ENCODE assay signal across 8 mouse cellular contexts in the genomic region with DNA sequence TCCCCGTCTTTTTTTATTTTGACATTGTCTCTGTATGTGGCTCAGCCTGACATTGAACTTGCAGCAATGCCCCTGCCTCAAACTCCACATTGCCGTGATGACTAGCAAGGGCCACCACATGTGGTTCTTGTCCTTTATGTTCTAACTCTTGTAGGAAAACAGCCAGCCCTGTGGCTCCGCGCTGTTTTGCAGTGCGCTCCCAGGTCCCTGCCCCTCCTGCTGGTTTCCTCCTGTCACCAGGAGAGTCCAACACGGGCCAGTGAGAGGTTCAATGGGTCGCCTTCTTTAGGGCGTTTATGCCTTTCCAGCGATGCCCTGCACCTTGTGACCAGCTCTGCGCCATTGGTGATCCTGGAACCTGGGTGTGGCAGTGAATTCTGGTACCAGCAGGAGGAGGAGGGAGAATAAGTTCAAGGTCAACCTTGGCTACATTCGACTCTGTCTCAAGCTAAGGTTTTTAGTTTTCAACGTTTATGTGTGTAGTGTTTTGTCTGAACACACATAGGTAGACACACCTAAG. TPM values are rescaled to one million over a fixed set of nuclear protein-coding genes. Genes with fewer than 3 reads are reported as not detected.
DNase-seq lines count a peak whose midpoint lies in the region; ATAC-seq and TF ChIP-seq lines count a peak whose summit lies in the region.

No protein-coding gene starts in this region.

- H3K9ac ChIP-seq in heart, embryonic 11.5 days (ENCODE audit: low read depth, low read length) = peak overlapping the region; percentile 54; the same call in 1 of the 2 replicates
- 0 out of 2 replicates have a peak overlapping the region, but pooled peaks have one; percentile 13 for H3K9ac ChIP-seq in ES-Bruce4 (ENCODE audit: low read depth, poor library complexity, severe bottlenecking)
- H3K9ac ChIP-seq in forebrain, embryonic 14.5 days (ENCODE audit: low read length) = peak overlapping the region; percentile 66
- peak overlapping the region; percentile 16; the same call in 1 of the 2 replicates for H3K9ac ChIP-seq in liver, embryonic 15.5 days

- peak; percentile 59; the same call in 1 of the 2 replicates for TF ChIP-seq EP300 in ES-Bruce4 (IDR thresholded peaks at IDR 0.05; ENCODE audit: insufficient read depth, low read depth, low read length)

- peak overlapping the region; percentile 50; the same call in 1 of the 2 replicates for H3K27ac ChIP-seq in heart, embryonic 11.5 days (ENCODE audit: low read depth, low read length)
- H3K27ac ChIP-seq in ES-Bruce4 (ENCODE audit: insufficient read depth, low read length) = peak overlapping the region; percentile 75
- H3K27ac ChIP-seq in forebrain, embryonic 14.5 days (ENCODE audit: low read depth, low read length) = peak overlapping the region; percentile 93
- H3K27ac ChIP-seq in liver, embryonic 15.5 days (replicated peaks) = peak overlapping the region; percentile 83

- no peaks in the 10 kb centered on the region for H3K36me3 ChIP-seq in heart, embryonic 11.5 days (ENCODE audit: control insufficient read depth, insufficient read depth, low read length)
- no peaks in the 10 kb centered on the region; the same call in 1 of the 2 replicates for H3K36me3 ChIP-seq in ES-Bruce4 (ENCODE audit: control insufficient read depth, insufficient read depth, low read length, poor library complexity, severe bottlenecking)
- H3K36me3 ChIP-seq in forebrain, embryonic 14.5 days (ENCODE audit: control insufficient read depth, insufficient read depth, low read length) = peaks cover 9% of the 10 kb centered on the region
- peaks cover 5% of the 10 kb centered on the region for H3K36me3 ChIP-seq in liver, embryonic 15.5 days (replicated peaks)

- H3K9me3 ChIP-seq in heart, embryonic 11.5 days (replicated peaks; ENCODE audit: control insufficient read depth, low read length) = no peaks in the 10 kb centered on the region
- H3K9me3 ChIP-seq in ES-Bruce4 (replicated peaks; ENCODE audit: control insufficient read depth, insufficient read depth, low read length, poor library complexity, severe bottlenecking) = no peaks in the 10 kb centered on the region
- no peaks in the 10 kb centered on the region for H3K9me3 ChIP-seq in forebrain, embryonic 14.5 days (replicated peaks; ENCODE audit: control insufficient read depth, low read length)
- H3K9me3 ChIP-seq in liver, embryonic 15.5 days (replicated peaks) = no peaks in the 10 kb centered on the region

- DNase-seq in heart, adult 8-10 months (ENCODE audit: low spot score) = no peak
- no peak for DNase-seq in forebrain, embryonic 14.5 days (ENCODE audit: low spot score)
- DNase-seq in frontal cortex, adult 2 months (ENCODE audit: extremely low spot score in 1 of 2, low spot score in 1 of 2) = no peak
- DNase-seq in right cerebral cortex, adult 2 months (ENCODE audit: low spot score in 2 of 2) = no peak

- 11% methylated on average over 12 of the region's 12 CpGs for WGBS in heart, embryonic 11.5 days (ENCODE audit: insufficient replicate concordance)
- 7% methylated on average over 12 of the region's 12 CpGs for WGBS in forebrain, embryonic 14.5 days
- 10% methylated on average over 12 of the region's 12 CpGs for WGBS in liver, embryonic 15.5 days (ENCODE audit: insufficient replicate concordance)

- peaks cover 34% of the 10 kb centered on the region for H3K27me3 ChIP-seq in heart, embryonic 11.5 days (ENCODE audit: control insufficient read depth, insufficient read depth, low read length)
- peaks cover 14% of the 10 kb centered on the region for H3K27me3 ChIP-seq in ES-Bruce4 (ENCODE audit: control insufficient read depth, insufficient read depth, low read length, poor library complexity, severe bottlenecking)
- no peaks in the 10 kb centered on the region for H3K27me3 ChIP-seq in forebrain, embryonic 14.5 days (replicated peaks; ENCODE audit: control insufficient read depth, insufficient read depth, low read length)
- H3K27me3 ChIP-seq in liver, embryonic 15.5 days = peaks cover 44% of the 10 kb centered on the region

- TF ChIP-seq POLR2A in ES-Bruce4 (IDR thresholded peaks at IDR 0.05; ENCODE audit: insufficient read depth, low read length) = no peak

- H3K4me3 ChIP-seq in heart, embryonic 11.5 days (ENCODE audit: low read depth, low read length) = peak overlapping the region; percentile 61
- peak overlapping the region; percentile 63 for H3K4me3 ChIP-seq in ES-Bruce4 (ENCODE audit: low read depth, low read length)
- peak overlapping the region; percentile 43 for H3K4me3 ChIP-seq in forebrain, embryonic 14.5 days (ENCODE audit: low read depth, low read length)
- peak overlapping the region; percentile 73 for H3K4me3 ChIP-seq in liver, embryonic 15.5 days (replicated peaks)

- peak overlapping the region; percentile 88 for H3K4me2 ChIP-seq in heart, embryonic 11.5 days
- H3K4me2 ChIP-seq in forebrain, embryonic 14.5 days (ENCODE audit: low read length) = peak overlapping the region; percentile 76
- H3K4me2 ChIP-seq in liver, embryonic 15.5 days = peak overlapping the region; percentile 82

- peaks cover 43% of the 10 kb centered on the region for H3K4me1 ChIP-seq in heart, embryonic 11.5 days (ENCODE audit: control insufficient read depth, insufficient read depth, low read length)
- H3K4me1 ChIP-seq in ES-Bruce4 (ENCODE audit: control insufficient read depth, insufficient read depth, low read length) = peaks cover 3% of the 10 kb centered on the region
- H3K4me1 ChIP-seq in forebrain, embryonic 14.5 days (ENCODE audit: control insufficient read depth, insufficient read depth, low read length) = peaks cover 33% of the 10 kb centered on the region
- H3K4me1 ChIP-seq in liver, embryonic 15.5 days (replicated peaks) = peaks cover 77% of the 10 kb centered on the region

- no peak for TF ChIP-seq CTCF in ES-Bruce4 (IDR thresholded peaks at IDR 0.05; ENCODE audit: low read depth, low read length)

- no peak for ATAC-seq in heart, embryonic 11.5 days (replicated peaks; ENCODE audit: insufficient number of reproducible peaks, low FRiP score, low TSS enrichment)
- peak; percentile 16 for ATAC-seq in forebrain, embryonic 14.5 days
- ATAC-seq in liver, embryonic 15.5 days (ENCODE audit: insufficient read depth) = 0 out of 2 replicates have a peak, but pooled peaks have one; percentile 6
- no peak for ATAC-seq in CD4-positive, CD25-positive, alpha-beta regulatory T cell, adult 4 months

RNA-seq across cellular contexts. Expression of gene Kcnn1, which starts 3.0 kb away (rescaled TPM):
- polyA plus RNA-seq in heart, embryonic 11.5 days (2014; fragmentation: Nextera tagmentation; extraction: Ambion mirVana) = 0.55 and 1.1 TPM in 2 replicates
- 10 to 100 TPM; 12.5 to 14.4 (median 13.2) TPM for total RNA-seq in heart, adult 8-10 months (2022)
- polyA plus RNA-seq in ES-Bruce4 (2011; ENCODE audit: insufficient read depth, insufficient read length, low read depth, missing spikeins) = 3.2 and 3.5 TPM in 2 replicates
- polyA plus RNA-seq in forebrain, embryonic 14.5 days (2014; fragmentation: Nextera tagmentation; extraction: Ambion mirVana) = 7.3 and 11.3 TPM in 2 replicates
- polyA plus RNA-seq in liver, embryonic 15.5 days (2015; fragmentation: Nextera tagmentation; extraction: Ambion mirVana) = 0.25 and 0.38 TPM in 2 replicates
- 25.2 and 27.9 TPM in 2 replicates for polyA plus RNA-seq in frontal cortex, adult 2 months (2012; rRNA removed)
- not detected for polyA plus RNA-seq in CD4-positive, CD25-positive, alpha-beta regulatory T cell, adult 4 months (2017; shearing (Covaris generic))

RNA-seq across cellular contexts. Expression of gene Ccdc124, which starts 7.7 kb away (rescaled TPM):
- polyA plus RNA-seq in heart, embryonic 11.5 days (2014; fragmentation: Nextera tagmentation; extraction: Ambion mirVana) = 102 and 109 TPM in 2 replicates
- 10 to 100 TPM; 37.9 to 47.4 (median 45.7) TPM for total RNA-seq in heart, adult 8-10 months (2022)
- 62.8 and 67.2 TPM in 2 replicates for polyA plus RNA-seq in ES-Bruce4 (2011; ENCODE audit: insufficient read depth, insufficient read length, low read depth, missing spikeins)
- 177 and 182 TPM in 2 replicates for polyA plus RNA-seq in forebrain, embryonic 14.5 days (2014; fragmentation: Nextera tagmentation; extraction: Ambion mirVana)
- polyA plus RNA-seq in liver, embryonic 15.5 days (2015; fragmentation: Nextera tagmentation; extraction: Ambion mirVana) = 48.1 and 51.2 TPM in 2 replicates
- polyA plus RNA-seq in frontal cortex, adult 2 months (2012; rRNA removed) = 185 and 189 TPM in 2 replicates
- 10 to 100 TPM; 61.0 to 62.7 TPM for polyA plus RNA-seq in CD4-positive, CD25-positive, alpha-beta regulatory T cell, adult 4 months (2017; shearing (Covaris generic))

RNA-seq across cellular contexts. Expression of gene Slc5a5, which starts 26.5 kb away (rescaled TPM):
- 0.06 TPM in 1 of 2 replicates, not detected in the other for polyA plus RNA-seq in heart, embryonic 11.5 days (2014; fragmentation: Nextera tagmentation; extraction: Ambion mirVana)
- total RNA-seq in heart, adult 8-10 months (2022) = not detected
- polyA plus RNA-seq in ES-Bruce4 (2011; ENCODE audit: insufficient read depth, insufficient read length, low read depth, missing spikeins) = 13.3 TPM in 2 replicates
- 0.60 and 0.89 TPM in 2 replicates for polyA plus RNA-seq in forebrain, embryonic 14.5 days (2014; fragmentation: Nextera tagmentation; extraction: Ambion mirVana)
- 0.05 TPM in 1 of 2 replicates, not detected in the other for polyA plus RNA-seq in liver, embryonic 15.5 days (2015; fragmentation: Nextera tagmentation; extraction: Ambion mirVana)
- polyA plus RNA-seq in frontal cortex, adult 2 months (2012; rRNA removed) = 9.9 and 12.3 TPM in 2 replicates
- not detected for polyA plus RNA-seq in CD4-positive, CD25-positive, alpha-beta regulatory T cell, adult 4 months (2017; shearing (Covaris generic))

RNA-seq across cellular contexts. Expression of gene Arrdc2, which starts 26.5 kb away (rescaled TPM):
- 2.4 and 3.2 TPM in 2 replicates for polyA plus RNA-seq in heart, embryonic 11.5 days (2014; fragmentation: Nextera tagmentation; extraction: Ambion mirVana)
- 10 to 100 TPM in 3 of 4 experiments, 1 to 10 TPM in 1; 7.9 to 23.0 (median 13.6) TPM for total RNA-seq in heart, adult 8-10 months (2022)
- polyA plus RNA-seq in ES-Bruce4 (2011; ENCODE audit: insufficient read depth, insufficient read length, low read depth, missing spikeins) = 11.1 and 12.1 TPM in 2 replicates
- polyA plus RNA-seq in forebrain, embryonic 14.5 days (2014; fragmentation: Nextera tagmentation; extraction: Ambion mirVana) = 6.8 and 7.4 TPM in 2 replicates
- polyA plus RNA-seq in liver, embryonic 15.5 days (2015; fragmentation: Nextera tagmentation; extraction: Ambion mirVana) = 12.6 and 15.2 TPM in 2 replicates
- 24.6 and 27.8 TPM in 2 replicates for polyA plus RNA-seq in frontal cortex, adult 2 months (2012; rRNA removed)
- 1 to 10 TPM; 3.4 to 3.7 TPM for polyA plus RNA-seq in CD4-positive, CD25-positive, alpha-beta regulatory T cell, adult 4 months (2017; shearing (Covaris generic))

RNA-seq across cellular contexts. Expression of gene Rpl18a, which starts 31.2 kb away (rescaled TPM):
- 2,782 and 3,146 TPM in 2 replicates for polyA plus RNA-seq in heart, embryonic 11.5 days (2014; fragmentation: Nextera tagmentation; extraction: Ambion mirVana)
- total RNA-seq in heart, adult 8-10 months (2022) = 1,000 to 10,000 TPM in 2 of 4 experiments, 100 to 1,000 TPM in 2; 938 to 1,102 (median 988) TPM
- 2,473 and 2,707 TPM in 2 replicates for polyA plus RNA-seq in ES-Bruce4 (2011; ENCODE audit: insufficient read depth, insufficient read length, low read depth, missing spikeins)
- polyA plus RNA-seq in forebrain, embryonic 14.5 days (2014; fragmentation: Nextera tagmentation; extraction: Ambion mirVana) = 2,846 and 4,258 TPM in 2 replicates
- 2,061 and 2,126 TPM in 2 replicates for polyA plus RNA-seq in liver, embryonic 15.5 days (2015; fragmentation: Nextera tagmentation; extraction: Ambion mirVana)
- polyA plus RNA-seq in frontal cortex, adult 2 months (2012; rRNA removed) = 1,785 and 1,788 TPM in 2 replicates
- polyA plus RNA-seq in CD4-positive, CD25-positive, alpha-beta regulatory T cell, adult 4 months (2017; shearing (Covaris generic)) = over 10,000 TPM in 1 of 2 experiments, 1,000 to 10,000 TPM in 1; 9,999 to 11,110 TPM

Comparison
In these comparisons a context has a peak if more than half of its experiments do, and no peak if none do; other contexts are left out.
1. ATAC-seq: peak in forebrain, embryonic 14.5 days (single experiment) and liver, embryonic 15.5 days (single experiment); none in heart, embryonic 11.5 days (single experiment) and CD4-positive, CD25-positive, alpha-beta regulatory T cell, adult 4 months (single experiment).
2. H3K9ac ChIP-seq: peak in every context shown above with its lines; median percentile 66 in forebrain, embryonic 14.5 days; 54 in heart, embryonic 11.5 days; 16 in liver, embryonic 15.5 days; 13 in ES-Bruce4.
3. Peak in every context shown above with its lines, with median percentiles within 50 percentile points of each other: H3K27ac ChIP-seq, H3K4me2 ChIP-seq and H3K4me3 ChIP-seq.